Mouse (Mus musculus) MEL (cell line): Measurements from ENCODE around the gene Hecw2.

Experiments used
- CHD2 ChIP-seq: IDR thresholded peaks from 2 replicates; pipeline ENCODE4 v1.6.1; 2011; ENCODE audit warnings: low read length, improper control_type of control experiment
- CTCF ChIP-seq, 3 experiments: IDR thresholded peaks in 2 of 3; conservative IDR thresholded peaks in 1 of 3; 2 replicates each; pipeline ENCODE4 v1.5.1; 2011 to 2012; ENCODE audit warnings: low read length in 3 of 3, low read depth in 2 of 3, mild to moderate bottlenecking in 2 of 3, improper control_type of control experiment in 1 of 3, inconsistent platforms in 1 of 3, mixed read lengths in 1 of 3, moderate library complexity in 1 of 3; ENCODE audit not compliant: control insufficient read depth in 1 of 3, insufficient read depth in 1 of 3, poor library complexity in 1 of 3, severe bottlenecking in 1 of 3
- EP300 ChIP-seq, 2 experiments: IDR thresholded peaks; 2 replicates each; pipeline ENCODE4 v1.6.1; 2011; ENCODE audit warnings: improper control_type of control experiment in 2 of 2, low read length in 2 of 2, low read depth in 1 of 2, mild to moderate bottlenecking in 1 of 2
- GABPA ChIP-seq: IDR thresholded peaks from 2 replicates; pipeline ENCODE4 v1.6.1; 2012; ENCODE audit warnings: low read depth, mild to moderate bottlenecking, inconsistent platforms, low read length, improper control_type of control experiment, moderate library complexity
- GATA1 ChIP-seq: IDR thresholded peaks from 2 replicates; pipeline ENCODE4 v1.6.1; 2011; ENCODE audit warnings: low read depth, low read length, improper control_type of control experiment
- MAX ChIP-seq: IDR thresholded peaks from 2 replicates; pipeline ENCODE4 v1.6.1; 2011; ENCODE audit warnings: low read length, improper control_type of control experiment
- MAZ ChIP-seq: IDR thresholded peaks from 2 replicates; pipeline ENCODE4 v1.6.1; 2012; ENCODE audit warnings: low read depth, mild to moderate bottlenecking, inconsistent platforms, low read length, improper control_type of control experiment
- POLR2A ChIP-seq, 2 experiments: IDR thresholded peaks; 2 replicates each; pipeline ENCODE4 v1.6.1; 2011 to 2012; ENCODE audit warnings: low read length in 2 of 2, mild to moderate bottlenecking in 2 of 2, control low read depth in 1 of 2, improper control_type of control experiment in 1 of 2, low read depth in 1 of 2, moderate library complexity in 1 of 2; ENCODE audit not compliant: control insufficient read depth in 1 of 2, insufficient read depth in 1 of 2, poor library complexity in 1 of 2
- POLR2AphosphoS2 ChIP-seq: IDR thresholded peaks from 2 replicates; pipeline ENCODE4 v1.6.1; 2011; ENCODE audit warnings: low read length, improper control_type of control experiment
- SMC3 ChIP-seq: IDR thresholded peaks from 2 replicates; pipeline ENCODE4 v1.6.1; 2011; ENCODE audit warnings: low read depth, low read length, improper control_type of control experiment
- TCF12 ChIP-seq: IDR thresholded peaks from 2 replicates; pipeline ENCODE4 v1.6.1; 2014; ENCODE audit warnings: low read depth, mild to moderate bottlenecking, inconsistent platforms, low read length, improper control_type of control experiment, moderate library complexity
- USF1 ChIP-seq: IDR thresholded peaks from 2 replicates; pipeline ENCODE4 v1.6.1; 2014; ENCODE audit warnings: low read depth, mild to moderate bottlenecking, inconsistent platforms, low read length, improper control_type of control experiment, moderate library complexity

DNA sequence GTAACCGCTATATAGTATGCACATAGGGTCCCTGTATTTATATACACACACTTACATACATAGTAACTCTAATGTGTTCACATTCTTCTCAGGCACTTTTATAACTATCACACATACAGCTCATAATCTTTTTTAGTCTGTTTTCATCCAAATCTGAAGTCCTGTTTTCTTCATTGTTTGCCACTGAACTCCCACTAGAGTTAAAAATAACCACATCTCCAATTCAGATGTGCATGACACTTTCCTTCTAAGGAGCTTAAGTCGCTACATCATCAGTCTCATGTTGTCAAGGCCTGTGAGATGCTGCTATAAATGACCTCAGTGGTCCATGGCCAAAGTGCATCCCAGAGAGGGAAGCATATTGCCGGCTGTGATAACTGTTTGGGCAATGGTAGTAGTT, 88.2 kb downstream of the Hecw2 start:
- no peak for TF ChIP-seq MAZ
- no peak for TF ChIP-seq USF1
- no peak for TF ChIP-seq POLR2A (IDR thresholded peaks at IDR 0.05; ENCODE audit: control insufficient read depth in 1 of 2, insufficient read depth in 1 of 2, low read depth in 1 of 2, low read length in 2 of 2, poor library complexity in 1 of 2)
- no peak for TF ChIP-seq CTCF (IDR thresholded peaks at IDR 0.05 in 2 of 3, conservative IDR thresholded peaks at IDR 0.05 in 1 of 3; ENCODE audit: control insufficient read depth in 1 of 3, insufficient read depth in 1 of 3, low read depth in 2 of 3, low read length in 3 of 3, poor library complexity in 1 of 3, severe bottlenecking in 1 of 3)
- TF ChIP-seq GABPA, result no peak
- no peak for TF ChIP-seq TCF12
- TF ChIP-seq POLR2AphosphoS2, result no peak
- no peak for TF ChIP-seq GATA1
- no peak for TF ChIP-seq CHD2
- no peak for TF ChIP-seq SMC3
- no peak for TF ChIP-seq MAX
- no peak for TF ChIP-seq EP300 (IDR thresholded peaks at IDR 0.05; ENCODE audit: low read depth in 1 of 2, low read length in 2 of 2)
